Mouse (Mus musculus): Measurements from ENCODE around the gene Kpna2. TPM values are rescaled to one million over a fixed set of nuclear protein-coding genes. Genes with fewer than 3 reads are reported as not detected.

Gene Kpna2
- 10 to 100 TPM; 23.7 to 29.3 TPM for total RNA-seq (2021)

- intact Hi-C loops (cut with DNase I) = loop anchor here (5.0 kb wide), 1 partner anchor 212 kb away; the partner anchor contains the start of genes Cep95 and Ddx5
- peak; percentile 85 to 94 for DNase-seq (ENCODE audit: low spot score in 2 of 2)
These were observed at the start of gene Kpna2 for GRCm38 (mm10) chr11:106999151-106999948. Gene Kpna2, minus strand, starts transcription at chr11:106999541.

GRCm38 (mm10) chr11:107046766-107047620 is 47.7 kb upstream of the Kpna2 start:
- DNase-seq (ENCODE audit: low spot score in 2 of 2) = no peak
- intact Hi-C loops (cut with DNase I) = no loop called here

- intact Hi-C loops (cut with DNase I) = no loop called here
These were observed 46.2 kb upstream of the Kpna2 start for GRCm38 (mm10) chr11:107045546-107045945.

GRCm38 (mm10) chr11:107044321-107044720 is 45.0 kb upstream of the Kpna2 start:
- intact Hi-C loops (cut with DNase I) = no loop called here

More at GRCm38 (mm10) chr11:107045546-107045945, 46.2 kb upstream of the Kpna2 start:
- DNase-seq (ENCODE audit: low spot score in 2 of 2) = no peak

GRCm38 (mm10) chr11:107043361-107043760 is 44.0 kb upstream of the Kpna2 start:
- no peak for DNase-seq (ENCODE audit: low spot score in 2 of 2)
- intact Hi-C loops (cut with DNase I) = no loop called here

More at GRCm38 (mm10) chr11:107044321-107044720, 45.0 kb upstream of the Kpna2 start:
- DNase-seq (ENCODE audit: low spot score in 2 of 2) = peak; percentile 67 to 82

- DNase-seq (ENCODE audit: low spot score in 2 of 2) = no peak
- intact Hi-C loops (cut with DNase I) = no loop called here
These were observed 42.1 kb upstream of the Kpna2 start for GRCm38 (mm10) chr11:107041396-107041795.

- intact Hi-C loops (cut with DNase I) = no loop called here
- no peak for DNase-seq (ENCODE audit: low spot score in 2 of 2)
These were observed 40.1 kb upstream of the Kpna2 start for GRCm38 (mm10) chr11:107039417-107039816.

GRCm38 (mm10) chr11:107034085-107034810 is 34.9 kb upstream of the Kpna2 start:
- DNase-seq (ENCODE audit: low spot score in 2 of 2) = peak in 1 of 2 experiments; percentile 35
- intact Hi-C loops (cut with DNase I) = no loop called here

- intact Hi-C loops (cut with DNase I) = no loop called here
These were observed 32.3 kb upstream of the Kpna2 start for GRCm38 (mm10) chr11:107031635-107032034.

GRCm38 (mm10) chr11:107029536-107029935 is 30.2 kb upstream of the Kpna2 start:
- intact Hi-C loops (cut with DNase I) = no loop called here
- no peak for DNase-seq (ENCODE audit: low spot score in 2 of 2)

More at GRCm38 (mm10) chr11:107031635-107032034, 32.3 kb upstream of the Kpna2 start:
- DNase-seq (ENCODE audit: low spot score in 2 of 2) = no peak

- no peak for DNase-seq (ENCODE audit: low spot score in 2 of 2)
- intact Hi-C loops (cut with DNase I) = no loop called here
These were observed 29.4 kb upstream of the Kpna2 start for GRCm38 (mm10) chr11:107028754-107029153.

- no peak for DNase-seq (ENCODE audit: low spot score in 2 of 2)
- intact Hi-C loops (cut with DNase I) = no loop called here
These were observed 28.9 kb upstream of the Kpna2 start for GRCm38 (mm10) chr11:107028275-107028618.

GRCm38 (mm10) chr11:107027431-107028274 is 28.3 kb upstream of the Kpna2 start:
- peak; percentile 88 to 90 for DNase-seq (ENCODE audit: low spot score in 2 of 2)
- intact Hi-C loops (cut with DNase I) = no loop called here

- intact Hi-C loops (cut with DNase I) = no loop called here
These were observed 27.5 kb upstream of the Kpna2 start for GRCm38 (mm10) chr11:107026554-107027430.

GRCm38 (mm10) chr11:107025411-107026321 is 26.3 kb upstream of the Kpna2 start, which contains the start of gene 1810010H24Rik:
Gene 1810010H24Rik, plus strand, starts transcription at chr11:107025681.
- intact Hi-C loops (cut with DNase I) = no loop called here
- DNase-seq (ENCODE audit: low spot score in 2 of 2) = no peak

More at GRCm38 (mm10) chr11:107026554-107027430, 27.5 kb upstream of the Kpna2 start:
- no peak for DNase-seq (ENCODE audit: low spot score in 2 of 2)

- DNase-seq (ENCODE audit: low spot score in 2 of 2) = no peak
- intact Hi-C loops (cut with DNase I) = no loop called here
These were observed 25.1 kb upstream of the Kpna2 start for GRCm38 (mm10) chr11:107024406-107024805.
